Mouse (Mus musculus) stomach, postnatal 0 days (tissue): ENCODE data around the gene Fa2h.
A peak's percentile ranks its signal among the peaks of the same experiment; 100 is the strongest.

Experiments used
- CTCF ChIP-seq: IDR thresholded peaks from 2 replicates; pipeline ENCODE4 v1.5.1; 2016; ENCODE audit warnings: antibody characterized with exemption, low read depth, mild to moderate bottlenecking, moderate library complexity
- EP300 ChIP-seq: optimal IDR thresholded peaks from 2 replicates; pipeline ENCODE3; 2016; ENCODE audit warnings: antibody characterized with exemption

GRCm38 (mm10) chr8:111350577-111350976 lies 43.0 kb downstream of the Fa2h start:
- TF ChIP-seq CTCF (peak; percentile 41), EP300 (no peak)
